Mouse (Mus musculus) kidney, embryonic 16.5 days (tissue): ENCODE results near the gene Mdm4. TPM values are rescaled to one million over a fixed set of nuclear protein-coding genes. Genes with fewer than 3 reads are reported as not detected.

Experiments used
- ATAC-seq: fragments of 200-750 bp; cut with Nextera tagmentation; 2 replicates; pipeline ENCODE4 v1.8.0; 2017; ENCODE audit warnings: moderate TSS enrichment; ENCODE audit not compliant: low FRiP score, low TSS enrichment
- H3K27ac ChIP-seq: fragments of 300-500 bp; sonication (generic); 2 replicates; pipeline ENCODE4 v1.5.1; 2014; ENCODE audit warnings: low read length
- H3K27me3 ChIP-seq: fragments of 300-500 bp; sonication (generic); 2 replicates; pipeline ENCODE4 v1.6.1; 2014; ENCODE audit warnings: low read length, control low read depth, mixed read lengths; ENCODE audit not compliant: insufficient read depth
- H3K36me3 ChIP-seq: fragments of 300-500 bp; sonication (generic); 2 replicates; pipeline ENCODE4 v1.6.1; 2014; ENCODE audit warnings: low read length, control low read depth, mixed read lengths; ENCODE audit not compliant: insufficient read depth
- H3K4me1 ChIP-seq: fragments of 300-500 bp; sonication (generic); 2 replicates; pipeline ENCODE4 v1.6.1; 2014; ENCODE audit warnings: low read length, control low read depth, mixed read lengths; ENCODE audit not compliant: insufficient read depth
- H3K4me2 ChIP-seq: fragments of 300-500 bp; sonication (generic); replicated peaks from 2 replicates; pipeline ENCODE4 v1.6.1; 2014; ENCODE audit warnings: low read depth, low read length
- H3K4me3 ChIP-seq: fragments of 300-500 bp; sonication (generic); 2 replicates; pipeline ENCODE4 v1.5.1; 2014; ENCODE audit warnings: mild to moderate bottlenecking, low read length
- H3K9ac ChIP-seq: fragments of 300-500 bp; sonication (generic); replicated peaks from 2 replicates; pipeline ENCODE4 v1.6.1; 2014; ENCODE audit warnings: low read length
- H3K9me3 ChIP-seq: fragments of 300-500 bp; sonication (generic); 2 replicates; pipeline ENCODE4 v1.6.1; 2016; ENCODE audit warnings: low read length, control low read depth
- WGBS: fragments of 180-500 bp; shearing (Covaris S2); extraction: QIAGEN DNeasy Blood & Tissue Kit; methylation state at CpG from one replicate; pipeline ENCODE4 v1.1.7; 2014; 5-methylcytosine and 5-hydroxymethylcytosine counted together
- polyA plus RNA-seq: library from polyadenylated mRNA; unstranded; fragments of >200 nt; fragmentation: Nextera tagmentation; extraction: Ambion mirVana; gene quantifications from 2 replicates; pipeline ENCODE4 v1.2.1, GENCODE M21; 2015

Gene Mdm4
- polyA plus RNA-seq, 1 experiment from 2014 or later = 27.2 TPM

DNA sequence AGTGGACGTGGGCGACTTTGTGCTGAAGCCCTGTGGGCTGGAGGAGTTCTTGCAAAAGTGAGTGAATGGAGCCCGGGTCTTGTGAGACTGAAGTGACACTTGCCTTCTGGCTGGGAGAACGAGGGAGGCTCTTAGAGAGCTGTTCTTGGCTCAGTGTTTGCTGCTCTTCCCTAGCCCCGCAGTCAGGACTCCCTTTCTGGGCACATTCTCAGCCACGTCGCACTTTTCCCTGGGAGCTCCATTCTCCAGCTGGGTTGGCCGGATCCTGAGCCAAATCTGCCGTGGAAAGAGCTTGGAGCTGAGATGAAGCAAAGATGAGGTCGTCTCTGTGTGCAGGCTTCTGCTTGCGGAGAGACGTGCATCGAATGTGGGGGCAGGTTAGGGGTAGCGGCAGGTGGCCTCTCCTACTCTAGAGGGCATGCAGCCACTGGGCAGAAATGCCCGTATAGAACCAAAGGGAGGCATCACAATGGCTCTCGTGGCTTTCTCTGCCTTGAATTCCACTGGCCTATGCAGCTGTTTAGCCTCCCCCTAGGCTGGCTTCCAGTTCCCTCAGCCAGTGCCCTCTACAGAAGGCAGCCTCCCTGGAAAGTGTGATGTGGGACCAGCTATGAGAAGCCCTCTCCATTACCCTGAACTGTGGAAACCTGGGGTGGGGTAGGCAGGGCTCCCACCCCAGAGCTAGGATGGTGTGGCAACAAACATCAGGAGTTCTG lies 41.5 kb upstream of the Mdm4 start:
- H3K4me3 ChIP-seq = no peak overlapping the region
- no peaks in the 10 kb centered on the region for H3K27me3 ChIP-seq
- H3K27ac ChIP-seq = peak overlapping the region; percentile 83; the same call in 1 of the 2 replicates
- ATAC-seq = no peak
- no peaks in the 10 kb centered on the region for H3K36me3 ChIP-seq
- H3K9me3 ChIP-seq = no peaks in the 10 kb centered on the region
- 83% methylated on average over 16 of the region's 16 CpGs for WGBS
- peaks cover 17% of the 10 kb centered on the region for H3K4me1 ChIP-seq
- H3K9ac ChIP-seq = no peak overlapping the region
- no peak overlapping the region for H3K4me2 ChIP-seq

- ATAC-seq = no peak; the same call in 1 of the 2 replicates
- no peaks in the 10 kb centered on the region for H3K9me3 ChIP-seq
- no peak overlapping the region for H3K4me2 ChIP-seq
- peaks cover 10% of the 10 kb centered on the region; the same call in 1 of the 2 replicates for H3K4me1 ChIP-seq
- H3K36me3 ChIP-seq = 0 out of 2 replicates have a peak, but pooled peaks cover 5% of the 10 kb centered on the region
- no peak overlapping the region for H3K4me3 ChIP-seq
- 59% methylated on average over 5 of the region's 5 CpGs for WGBS
- no peaks in the 10 kb centered on the region for H3K27me3 ChIP-seq
- H3K9ac ChIP-seq = no peak overlapping the region
- H3K27ac ChIP-seq = peak overlapping the region; percentile 71
Observed at GRCm38 (mm10) chr1:133070157-133070556, 39.8 kb upstream of the Mdm4 start.

DNA sequence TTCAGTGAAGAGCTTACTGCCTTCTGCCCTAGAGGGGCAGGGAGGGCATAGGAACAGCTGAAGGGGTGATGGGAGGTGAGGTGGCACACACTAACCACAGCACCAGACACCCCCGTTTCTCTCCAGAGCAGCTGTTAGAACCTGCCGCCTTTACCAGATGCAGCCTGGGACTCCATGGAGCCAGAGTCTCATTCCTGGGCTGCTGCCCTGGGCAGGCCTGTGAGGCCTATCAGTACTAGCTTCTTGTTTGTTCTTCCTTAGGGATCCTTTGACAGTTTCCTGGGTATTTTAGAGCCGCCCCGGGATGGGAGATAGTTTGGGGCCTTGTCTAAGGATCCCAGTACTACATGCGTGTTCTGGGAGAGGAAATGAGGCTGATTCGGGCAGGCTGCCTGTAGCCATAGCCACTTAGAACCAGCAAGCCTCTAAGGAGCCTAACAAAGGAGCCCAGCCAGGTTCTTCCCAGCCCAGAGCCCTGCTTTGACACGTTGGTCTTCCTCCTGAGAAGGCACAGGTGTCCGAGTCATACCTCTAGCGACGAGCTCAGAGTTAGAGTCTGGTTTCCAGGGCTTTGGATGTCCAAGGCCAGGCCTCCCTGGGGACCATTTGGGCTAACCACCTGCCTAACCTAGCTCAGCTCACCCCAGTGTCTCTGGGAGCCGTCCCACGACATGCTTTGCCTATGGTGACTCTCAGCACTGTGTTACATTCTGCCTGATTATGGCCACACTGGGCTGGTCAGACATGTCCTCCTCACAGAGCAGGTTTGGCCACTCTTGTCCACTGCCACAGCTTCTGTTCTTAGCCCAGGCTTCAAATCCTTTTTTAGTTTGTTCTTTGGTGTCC lies 39.1 kb upstream of the Mdm4 start:
- no peak for ATAC-seq
- Histone ChIP-seq H3K4me2 (no peak overlapping the region), H3K4me3 (no peak overlapping the region), H3K36me3 (0 out of 2 replicates have a peak, but pooled peaks cover 5% of the 10 kb centered on the region), H3K9ac (0 out of 2 replicates have a peak overlapping the region, but pooled peaks have one; percentile 18), H3K27ac (peak overlapping the region; percentile 71), H3K9me3 (no peaks in the 10 kb centered on the region), H3K27me3 (no peaks in the 10 kb centered on the region), H3K4me1 (peaks cover 10% of the 10 kb centered on the region; the same call in 1 of the 2 replicates)
- WGBS = 76% methylated on average over 12 of the region's 12 CpGs

DNA sequence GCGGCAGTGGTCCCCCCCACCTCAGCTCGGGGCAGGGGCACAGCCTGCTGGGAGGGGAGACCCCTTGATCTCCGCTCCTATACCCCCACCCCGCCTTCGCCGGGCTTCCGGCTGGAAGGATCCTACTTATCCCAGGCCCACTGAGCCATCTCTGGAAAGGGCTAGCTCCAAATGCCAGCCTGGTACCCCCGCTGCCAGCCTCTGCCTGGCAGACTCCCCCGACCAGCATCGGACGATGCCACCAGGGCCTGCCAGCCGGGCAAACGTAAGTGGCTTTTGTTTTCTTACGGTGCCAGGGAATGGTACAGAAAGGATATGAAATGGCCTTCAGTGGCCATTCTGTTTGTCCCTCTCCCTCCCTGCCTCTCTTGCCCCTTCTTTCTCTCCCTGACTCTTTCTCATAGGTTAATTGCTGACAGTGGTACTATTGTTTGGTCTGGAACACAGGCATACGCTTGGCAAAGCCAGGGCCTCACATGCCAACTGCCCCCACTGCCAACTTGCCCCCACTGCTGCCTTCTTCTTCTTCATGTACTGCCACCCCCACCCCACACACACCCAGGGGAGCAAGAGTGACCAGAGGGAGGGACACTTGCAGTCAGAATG lies 38.4 kb upstream of the Mdm4 start:
- peaks cover 10% of the 10 kb centered on the region; the same call in 1 of the 2 replicates for H3K4me1 ChIP-seq
- peaks cover 2% of the 10 kb centered on the region; the same call in 1 of the 2 replicates for H3K9me3 ChIP-seq
- H3K27ac ChIP-seq = peak overlapping the region; percentile 71
- no peak overlapping the region for H3K4me2 ChIP-seq
- no peaks in the 10 kb centered on the region for H3K27me3 ChIP-seq
- no peak overlapping the region for H3K4me3 ChIP-seq
- H3K36me3 ChIP-seq = 0 out of 2 replicates have a peak, but pooled peaks cover 5% of the 10 kb centered on the region
- WGBS = 89% methylated on average over 15 of the region's 15 CpGs
- ATAC-seq = no peak
- H3K9ac ChIP-seq = 0 out of 2 replicates have a peak overlapping the region, but pooled peaks have one; percentile 8

- H3K9me3 ChIP-seq = peaks cover 5% of the 10 kb centered on the region; the same call in 1 of the 2 replicates
- 0 out of 2 replicates have a peak, but pooled peaks cover 5% of the 10 kb centered on the region for H3K36me3 ChIP-seq
- WGBS = 50% methylated on average over 5 of the region's 5 CpGs
- H3K4me3 ChIP-seq = no peak overlapping the region
- peak; percentile 52 for ATAC-seq
- H3K4me1 ChIP-seq = peaks cover 10% of the 10 kb centered on the region; the same call in 1 of the 2 replicates
- H3K27ac ChIP-seq = peak overlapping the region; percentile 65
- H3K27me3 ChIP-seq = no peaks in the 10 kb centered on the region
- 0 out of 2 replicates have a peak overlapping the region, but pooled peaks have one; percentile 8 for H3K9ac ChIP-seq
- H3K4me2 ChIP-seq = no peak overlapping the region
Observed at GRCm38 (mm10) chr1:133068268-133068667, 37.9 kb upstream of the Mdm4 start.

DNA sequence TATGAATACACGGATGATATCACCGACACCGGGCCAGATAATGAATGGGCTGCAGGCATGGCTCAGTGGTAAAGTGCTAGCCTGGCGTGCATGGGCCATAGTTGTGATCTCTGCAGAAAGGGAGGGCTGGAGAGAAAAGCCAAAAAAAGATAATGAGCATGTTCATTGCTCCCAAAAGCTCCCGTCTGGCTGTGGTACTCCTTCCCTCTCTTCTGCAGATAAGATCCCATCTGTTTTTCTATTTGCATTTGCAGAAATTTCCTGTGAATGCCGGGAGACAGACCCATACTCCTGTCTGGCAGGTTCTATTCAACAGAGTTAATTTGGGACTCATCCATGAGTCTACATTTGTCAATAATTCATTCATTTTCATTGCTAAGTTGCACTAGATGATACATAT lies 32.8 kb upstream of the Mdm4 start:
- Histone ChIP-seq H3K36me3 (0 out of 2 replicates have a peak, but pooled peaks cover 5% of the 10 kb centered on the region), H3K4me2 (no peak overlapping the region), H3K9me3 (peaks cover 5% of the 10 kb centered on the region; the same call in 1 of the 2 replicates), H3K27ac (no peak overlapping the region), H3K27me3 (no peaks in the 10 kb centered on the region), H3K4me3 (no peak overlapping the region), H3K9ac (no peak overlapping the region), H3K4me1 (peaks cover 10% of the 10 kb centered on the region)
- no peak for ATAC-seq
- WGBS = 93% methylated on average over 6 of the region's 6 CpGs

GRCm38 (mm10) chr1:133060681-133061080 lies 30.3 kb upstream of the Mdm4 start:
- H3K4me1 ChIP-seq = peaks cover 23% of the 10 kb centered on the region
- no peak for ATAC-seq
- no peak overlapping the region for H3K4me2 ChIP-seq
- 46% methylated on average over 4 of the region's 4 CpGs for WGBS
- H3K4me3 ChIP-seq = no peak overlapping the region
- H3K9ac ChIP-seq = no peak overlapping the region
- H3K9me3 ChIP-seq = peaks cover 5% of the 10 kb centered on the region; the same call in 1 of the 2 replicates
- peak overlapping the region; percentile 25; the same call in 1 of the 2 replicates for H3K27ac ChIP-seq
- H3K36me3 ChIP-seq = no peaks in the 10 kb centered on the region
- no peaks in the 10 kb centered on the region for H3K27me3 ChIP-seq

DNA sequence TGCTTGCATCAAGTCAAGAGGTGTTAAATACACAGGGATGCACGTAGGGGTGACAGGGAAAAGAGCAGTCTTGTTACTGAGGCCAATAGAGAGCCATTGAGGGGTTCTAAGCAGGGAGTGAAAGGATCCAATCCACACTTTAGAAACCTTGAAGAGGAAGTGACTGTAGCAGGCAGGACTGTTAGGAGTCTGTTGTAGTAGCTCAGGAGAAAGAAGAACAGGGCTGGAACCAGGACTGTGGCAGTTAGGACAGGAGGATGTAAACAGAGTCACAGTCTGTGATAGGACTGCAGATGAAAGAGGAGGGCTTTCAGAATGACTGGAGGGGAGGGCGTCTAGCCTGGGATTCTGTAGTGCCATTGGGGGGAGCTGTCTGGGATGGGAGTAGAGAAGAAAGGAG lies 29.2 kb upstream of the Mdm4 start:
- H3K9ac ChIP-seq = no peak overlapping the region
- ATAC-seq = no peak
- peaks cover 23% of the 10 kb centered on the region for H3K4me1 ChIP-seq
- 44% methylated on average over 2 of the region's 2 CpGs for WGBS
- no peak overlapping the region for H3K4me2 ChIP-seq
- no peak overlapping the region for H3K4me3 ChIP-seq
- H3K36me3 ChIP-seq = no peaks in the 10 kb centered on the region
- H3K27me3 ChIP-seq = no peaks in the 10 kb centered on the region
- no peak overlapping the region for H3K27ac ChIP-seq
- peaks cover 5% of the 10 kb centered on the region; the same call in 1 of the 2 replicates for H3K9me3 ChIP-seq

- Histone ChIP-seq H3K4me1 (peaks cover 33% of the 10 kb centered on the region), H3K36me3 (no peaks in the 10 kb centered on the region), H3K9me3 (no peaks in the 10 kb centered on the region), H3K27me3 (no peaks in the 10 kb centered on the region), H3K27ac (no peak overlapping the region), H3K9ac (no peak overlapping the region), H3K4me3 (no peak overlapping the region), H3K4me2 (no peak overlapping the region)
- ATAC-seq = no peak
- 48% methylated on average over 7 of the region's 7 CpGs for WGBS
Observed at GRCm38 (mm10) chr1:133057345-133058034, 27.1 kb upstream of the Mdm4 start.
